Mouse (Mus musculus) testis, postnatal 10 days (tissue): ENCODE measurements at regions not wholly inside any gene's neighbourhood (a gene's known extent, or its start where the extent isn't known, plus 50 kb on each side); places are given as distances from the start of the nearest gene placed in this dataset.
A peak's percentile ranks its signal among the peaks of the same experiment; 100 is the strongest.

ENCODE experiments used
- DNase-seq: peaks from one replicate; pipeline ENCODE4 v3.0.0; 2021; ENCODE audit warnings: low spot score

- no peak for DNase-seq
Measured at GRCm38 (mm10) chr1:64361959-64362638, 170.3 kb upstream of the Creb1 start.

- no peak for DNase-seq
Measured at GRCm38 (mm10) chr1:64343268-64343667, 189.2 kb upstream of the Creb1 start.

- no peak for DNase-seq
Measured at GRCm38 (mm10) chr1:64341596-64341995, 190.8 kb upstream of the Creb1 start.

- no peak for DNase-seq
Measured at GRCm38 (mm10) chr1:64338575-64338961, 193.9 kb upstream of the Creb1 start.

GRCm38 (mm10) chr1:64337619-64338574 is 194.5 kb upstream of the Creb1 start:
- DNase-seq = no peak

GRCm38 (mm10) chr1:64331566-64331965 is 200.9 kb upstream of the Creb1 start:
- no peak for DNase-seq

- no peak for DNase-seq
Measured at GRCm38 (mm10) chr1:64330721-64331120, 201.7 kb upstream of the Creb1 start.

GRCm38 (mm10) chr1:64322197-64322596 is 200.1 kb upstream of the Klf7 start:
- DNase-seq = no peak

GRCm38 (mm10) chr1:64319155-64319582 is 197.1 kb upstream of the Klf7 start:
- DNase-seq = no peak

- no peak for DNase-seq
Measured at GRCm38 (mm10) chr1:64318440-64319154, 196.5 kb upstream of the Klf7 start.

GRCm38 (mm10) chr1:64317032-64317636 is 195.1 kb upstream of the Klf7 start:
- DNase-seq = no peak

GRCm38 (mm10) chr1:64311371-64311770 is 189.3 kb upstream of the Klf7 start:
- DNase-seq = no peak

- no peak for DNase-seq
Measured at GRCm38 (mm10) chr1:64308560-64308959, 186.5 kb upstream of the Klf7 start.

- DNase-seq = no peak
Measured at GRCm38 (mm10) chr1:64308088-64308487, 186.0 kb upstream of the Klf7 start.

- no peak for DNase-seq
Measured at GRCm38 (mm10) chr1:64305427-64306213, 183.5 kb upstream of the Klf7 start.

- peak; percentile 48 for DNase-seq
Measured at GRCm38 (mm10) chr1:64302833-64303358, 180.8 kb upstream of the Klf7 start.

- DNase-seq = no peak
Measured at GRCm38 (mm10) chr1:64301530-64302061, 179.5 kb upstream of the Klf7 start.

GRCm38 (mm10) chr1:64300951-64301529 is 179.0 kb upstream of the Klf7 start:
- DNase-seq = no peak

GRCm38 (mm10) chr1:64298950-64299349 is 176.9 kb upstream of the Klf7 start:
- no peak for DNase-seq

GRCm38 (mm10) chr1:64298188-64298587 is 176.1 kb upstream of the Klf7 start:
- DNase-seq = no peak
